10 mouse cellular contexts compared by ENCODE assay signal in genomic region chr10:74053059-74053458, GRCm38 (mm10).
DNase-seq lines count a peak whose midpoint lies in the region; ATAC-seq and TF ChIP-seq lines count a peak whose summit lies in the region.
"Had no signal": no experiment of that assay in that cellular context is flagged by ENCODE, and none has a peak within 500 bp of the region (broad histone marks: within the 10 kb centered on the region; RNA-seq: fewer than 3 reads in every experiment).

No protein-coding gene starts in this region.

- H3K9me3 ChIP-seq in midbrain, embryonic 14.5 days (ENCODE audit: control insufficient read depth, low read length) = no peaks in the 10 kb centered on the region
- H3K9me3 ChIP-seq in midbrain, embryonic 11.5 days (ENCODE audit: control insufficient read depth, low read length) = no peaks in the 10 kb centered on the region
- H3K9me3 ChIP-seq in intestine, postnatal 0 days (ENCODE audit: control insufficient read depth) = no peaks in the 10 kb centered on the region

- 63% methylated on average over 9 of the region's 9 CpGs for WGBS in midbrain, embryonic 14.5 days
- 60% methylated on average over 9 of the region's 9 CpGs for WGBS in midbrain, embryonic 11.5 days
- WGBS in intestine, postnatal 0 days = 59% methylated on average over 9 of the region's 9 CpGs

- no peaks in the 10 kb centered on the region for H3K4me1 ChIP-seq in midbrain, embryonic 14.5 days (ENCODE audit: control insufficient read depth, insufficient read depth, low read length)
- H3K4me1 ChIP-seq in midbrain, embryonic 11.5 days (ENCODE audit: control insufficient read depth, insufficient read depth, low read length) = no peaks in the 10 kb centered on the region
- H3K4me1 ChIP-seq in intestine, postnatal 0 days (replicated peaks; ENCODE audit: control insufficient read depth, insufficient read depth, low read length) = no peaks in the 10 kb centered on the region

- no peak overlapping the region for H3K27ac ChIP-seq in midbrain, embryonic 14.5 days (replicated peaks; ENCODE audit: low read depth, low read length)
- no peak overlapping the region for H3K27ac ChIP-seq in midbrain, embryonic 11.5 days (ENCODE audit: low read depth, low read length)
- no peak overlapping the region for H3K27ac ChIP-seq in left cerebral cortex, adult 2 months
- no peak overlapping the region for H3K27ac ChIP-seq in intestine, postnatal 0 days (ENCODE audit: low read depth, low read length)
- H3K27ac ChIP-seq: heart, adult 2 months; macrophage had no signal

- TF ChIP-seq CTCF in left cerebral cortex, adult 2 months (IDR thresholded peaks at IDR 0.05) = no peak; the same call in 1 of the 2 replicates
- TF ChIP-seq CTCF in intestine, postnatal 0 days (IDR thresholded peaks at IDR 0.05; ENCODE audit: low read depth) = no peak

- no peaks in the 10 kb centered on the region for H3K27me3 ChIP-seq in midbrain, embryonic 14.5 days (ENCODE audit: control insufficient read depth, insufficient read depth, low read length)
- H3K27me3 ChIP-seq in midbrain, embryonic 11.5 days (ENCODE audit: control insufficient read depth, insufficient read depth, low read length) = no peaks in the 10 kb centered on the region
- H3K27me3 ChIP-seq in intestine, postnatal 0 days (replicated peaks; ENCODE audit: control insufficient read depth, insufficient read depth, low read length) = no peaks in the 10 kb centered on the region

- H3K36me3 ChIP-seq in midbrain, embryonic 14.5 days (ENCODE audit: control insufficient read depth, insufficient read depth, low read length) = no peaks in the 10 kb centered on the region
- H3K36me3 ChIP-seq in midbrain, embryonic 11.5 days (ENCODE audit: control insufficient read depth, insufficient read depth, low read length) = no peaks in the 10 kb centered on the region
- H3K36me3 ChIP-seq in intestine, postnatal 0 days (ENCODE audit: control insufficient read depth, insufficient read depth) = no peaks in the 10 kb centered on the region

- no peak overlapping the region for H3K4me2 ChIP-seq in midbrain, embryonic 14.5 days (ENCODE audit: low read length)
- H3K4me2 ChIP-seq in midbrain, embryonic 11.5 days = no peak overlapping the region
- no peak overlapping the region for H3K4me2 ChIP-seq in intestine, postnatal 0 days (replicated peaks; ENCODE audit: low read depth)

- intact Hi-C loops in left cerebral cortex, adult 2 months (cut with DNase I) = no loop called here

- ATAC-seq in midbrain, embryonic 14.5 days (ENCODE audit: low FRiP score, low TSS enrichment) = no peak
- ATAC-seq in midbrain, embryonic 11.5 days (ENCODE audit: low FRiP score) = no peak
- ATAC-seq in intestine, postnatal 0 days = no peak
- no peak for ATAC-seq in CD4-positive, CD25-positive, alpha-beta regulatory T cell, adult 4 months

- H3K9ac ChIP-seq in midbrain, embryonic 14.5 days (replicated peaks; ENCODE audit: low read length) = no peak overlapping the region
- H3K9ac ChIP-seq in midbrain, embryonic 11.5 days (ENCODE audit: low read length) = no peak overlapping the region
- no peak overlapping the region for H3K9ac ChIP-seq in intestine, postnatal 0 days (ENCODE audit: low read depth, low read length)

- no peak overlapping the region for H3K4me3 ChIP-seq in midbrain, embryonic 14.5 days (replicated peaks; ENCODE audit: low read depth, low read length)
- H3K4me3 ChIP-seq in midbrain, embryonic 11.5 days (ENCODE audit: low read depth, low read length) = no peak overlapping the region
- H3K4me3 ChIP-seq in left cerebral cortex, adult 2 months = peak overlapping the region; percentile 31
- no peak overlapping the region for H3K4me3 ChIP-seq in intestine, postnatal 0 days (ENCODE audit: low read depth, low read length)
- H3K4me3 ChIP-seq: heart, adult 2 months had no signal

- DNase-seq in embryo, embryonic 11 days = peak; percentile 1
- no peak for DNase-seq in embryo, embryonic 10 days (ENCODE audit: low spot score)
- peak; percentile 12 for DNase-seq in midbrain, embryonic 14.5 days
- no peak for DNase-seq in midbrain, embryonic 11.5 days (ENCODE audit: low spot score, missing footprints)
- DNase-seq in left cerebral cortex, adult 2 months (ENCODE audit: extremely low spot score in 1 of 2, low spot score in 2 of 2) = peak; percentile 13 to 29
- peak; percentile 47 for DNase-seq in right cerebral cortex, postnatal 4 days
- DNase-seq: heart, adult 2 months had no signal

Comparison
In these comparisons a context has a peak if more than half of its experiments do, and no peak if none do; other contexts are left out.
1. DNase-seq: peak in embryo, embryonic 11 days (single experiment), midbrain, embryonic 14.5 days (single experiment), left cerebral cortex, adult 2 months (2 of 2) and right cerebral cortex, postnatal 4 days (single experiment); none in embryo, embryonic 10 days (single experiment) and midbrain, embryonic 11.5 days (single experiment).